Mouse (Mus musculus): ENCODE measurements around the gene Clhc1.

DNA sequence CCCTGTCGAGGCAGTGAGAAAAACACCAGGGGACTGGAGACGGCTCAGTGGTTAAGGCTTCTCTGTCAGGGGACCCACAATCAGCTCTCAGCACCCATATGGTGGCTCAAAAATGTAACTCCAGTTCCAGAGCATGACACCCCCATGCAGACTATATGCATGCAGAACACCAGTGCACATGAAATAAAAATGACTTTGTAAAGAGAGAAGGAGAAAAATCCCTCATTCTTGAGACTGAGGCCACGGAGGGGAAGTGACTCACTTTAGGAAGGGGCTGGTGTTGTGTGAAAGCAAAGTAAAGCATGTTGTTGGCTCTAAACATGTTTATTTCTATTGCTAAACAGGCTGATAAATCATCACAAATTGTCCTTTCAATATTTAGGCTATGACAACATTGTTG is 13.2 kb downstream of the Clhc1 start:
- TF ChIP-seq USF1 (IDR thresholded peaks at IDR 0.05; ENCODE audit: low read depth): no peak
- TF ChIP-seq CTCF (IDR thresholded peaks at IDR 0.05; ENCODE audit: control insufficient read depth, insufficient read depth, insufficient read length): no peak
- no peak for TF ChIP-seq MYOG (IDR thresholded peaks at IDR 0.05; ENCODE audit: control insufficient read depth, extremely low read depth, insufficient read length)
- TF ChIP-seq MAX (IDR thresholded peaks at IDR 0.05): no peak
- TF ChIP-seq MYOD1 (IDR thresholded peaks at IDR 0.05; ENCODE audit: control insufficient read depth, insufficient read length, low read depth): no peak
- no peak for TF ChIP-seq FOSL1 (IDR thresholded peaks at IDR 0.05; ENCODE audit: insufficient read depth, low read length, poor library complexity, severe bottlenecking)
